Mouse (Mus musculus) thymus, postnatal 25 days (tissue): ENCODE results near the gene Myb.

Source experiments
- DNase-seq: peaks from one replicate; pipeline ENCODE4 v3.0.0; 2022

The Myb gene

GRCm38 (mm10) chr10:21076731-21077130 is 84.1 kb downstream of the Myb start:
- DNase-seq = peak; percentile 55

- DNase-seq = no peak
Measured at GRCm38 (mm10) chr10:21076137-21076536, 84.6 kb downstream of the Myb start.
